Mouse (Mus musculus) spleen, adult 2 months (tissue): ENCODE results near the gene Actr2.

Experiments used
- CTCF ChIP-seq: fragments of 200-500 bp; IDR thresholded peaks from 2 replicates; pipeline ENCODE4 v1.5.1; 2011; ENCODE audit warnings: mild to moderate bottlenecking, inconsistent platforms; ENCODE audit not compliant: insufficient read depth, insufficient read length, insufficient replicate concordance; ENCODE audit errors: extremely low read depth
- POLR2A ChIP-seq: fragments of 200-500 bp; IDR thresholded peaks from 2 replicates; pipeline ENCODE4 v1.6.1; 2011; ENCODE audit warnings: low read depth, low read length, inconsistent platforms

GRCm38 (mm10) chr11:20149936-20150335, 37.2 kb upstream of the Actr2 start:
- TF ChIP-seq POLR2A (no peak), CTCF (no peak)
